Mouse (Mus musculus): ENCODE measurements around the gene Polr2b.

- TF ChIP-seq GATA1 (IDR thresholded peaks at IDR 0.05; ENCODE audit: low read depth, low read length) (no peak), MAFK (IDR thresholded peaks at IDR 0.05; ENCODE audit: borderline replicate concordance, low read depth, low read length) (no peak), CTCF (IDR thresholded peaks at IDR 0.05 in 2 of 3, conservative IDR thresholded peaks at IDR 0.05 in 1 of 3; ENCODE audit: control insufficient read depth in 1 of 3, insufficient read depth in 1 of 3, low read depth in 2 of 3, low read length in 3 of 3, poor library complexity in 1 of 3, severe bottlenecking in 1 of 3) (no peak), UBTF (IDR thresholded peaks at IDR 0.05; ENCODE audit: borderline replicate concordance, insufficient read depth, low read depth, low read length) (no peak), ZNF384 (IDR thresholded peaks at IDR 0.05; ENCODE audit: low read depth, low read length) (no peak), POLR2A (IDR thresholded peaks at IDR 0.05; ENCODE audit: control insufficient read depth in 1 of 2, insufficient read depth in 1 of 2, low read depth in 1 of 2, low read length in 2 of 2, poor library complexity in 1 of 2) (no peak), TBP (IDR thresholded peaks at IDR 0.05; ENCODE audit: low read depth, low read length) (no peak), EP300 (IDR thresholded peaks at IDR 0.05; ENCODE audit: low read depth in 1 of 2, low read length in 2 of 2) (no peak), USF1 (IDR thresholded peaks at IDR 0.05; ENCODE audit: low read depth, low read length) (no peak), MXI1 (IDR thresholded peaks at IDR 0.05; ENCODE audit: low read depth, low read length) (no peak)
Observed at GRCm38 (mm10) chr5:77355307-77356265, 45.6 kb downstream of the Polr2b start.
